Mouse (Mus musculus) layer of hippocampus, adult 2 months (tissue): ENCODE results near the gene Pdss1. TPM values are rescaled to one million over a fixed set of nuclear protein-coding genes. Genes with fewer than 3 reads are reported as not detected.
A peak's percentile ranks its signal among the peaks of the same experiment; 100 is the strongest.
"Not testable (repeated sequence)": the region's sequence is repeated elsewhere in the genome, so short reads cannot be mapped to it uniquely, and the experiment has no call there.

Experiments used
- DNase-seq, 2 experiments: peaks; one replicate each; pipeline ENCODE4 v3.0.0; 2022; ENCODE audit warnings: low spot score in 2 of 2
- H3K27ac ChIP-seq: fragments of 200-600 bp; 2 replicates; pipeline ENCODE4 v1.8.1; 2022
- H3K4me3 ChIP-seq: fragments of 200-600 bp; 2 replicates; pipeline ENCODE4 v1.8.1; 2022; ENCODE audit warnings: mild to moderate bottlenecking
- CTCF ChIP-seq: fragments of 200-600 bp; conservative IDR thresholded peaks from 2 replicates; pipeline ENCODE4 v1.8.1; 2022; ENCODE audit warnings: antibody characterized with exemption, mild to moderate bottlenecking, moderate library complexity
- total RNA-seq, 2 experiments: library from RNA; stranded (reverse); gene quantifications; 2 replicates each; pipeline ENCODE4 v1.2.3; 2021

Gene Pdss1
- total RNA-seq, 2 experiments from 2014 or later = 16.2 to 19.9 TPM

GRCm38 (mm10) chr2:22903947-22904346 lies 8.6 kb downstream of the Pdss1 start:
- DNase-seq = no peak
- Histone ChIP-seq H3K27ac (no peak overlapping the region), H3K4me3 (no peak overlapping the region)
- no peak for TF ChIP-seq CTCF

- peak overlapping the region; percentile 77 for H3K27ac ChIP-seq
- H3K4me3 ChIP-seq = no peak overlapping the region
- TF ChIP-seq CTCF = no peak
- DNase-seq = no peak
Measured at GRCm38 (mm10) chr2:22914421-22914820, 19.1 kb downstream of the Pdss1 start.

GRCm38 (mm10) chr2:22918651-22919050 lies 23.3 kb downstream of the Pdss1 start:
- Histone ChIP-seq H3K4me3 (no peak overlapping the region), H3K27ac (0 out of 2 replicates have a peak overlapping the region, but pooled peaks have one; percentile 5)
- no peak for TF ChIP-seq CTCF
- no peak for DNase-seq

- not testable (repeated sequence) for H3K4me3 ChIP-seq, DNase-seq, H3K27ac ChIP-seq
Measured at GRCm38 (mm10) chr2:22925911-22926310, 30.6 kb downstream of the Pdss1 start.

GRCm38 (mm10) chr2:22928259-22928658 lies 32.9 kb downstream of the Pdss1 start:
- H3K27ac ChIP-seq = peak overlapping the region; percentile 80
- no peak overlapping the region for H3K4me3 ChIP-seq
- DNase-seq = peak in 1 of 2 experiments; percentile 39
- no peak for TF ChIP-seq CTCF

- DNase-seq = no peak
- Histone ChIP-seq H3K4me3 (no peak overlapping the region), H3K27ac (peak overlapping the region; percentile 67; the same call in 1 of the 2 replicates)
- TF ChIP-seq CTCF = no peak
Measured at GRCm38 (mm10) chr2:22933556-22933955, 38.2 kb downstream of the Pdss1 start.

- DNase-seq = no peak
- H3K27ac ChIP-seq = no peak overlapping the region
- no peak for TF ChIP-seq CTCF
- no peak overlapping the region for H3K4me3 ChIP-seq
Measured at GRCm38 (mm10) chr2:22949956-22950355, 54.6 kb downstream of the Pdss1 start.

GRCm38 (mm10) chr2:22954278-22954677 lies 59.0 kb downstream of the Pdss1 start:
- TF ChIP-seq CTCF = no peak

GRCm38 (mm10) chr2:22955914-22956313 lies 60.6 kb downstream of the Pdss1 start:
- DNase-seq = no peak
- no peak overlapping the region for H3K4me3 ChIP-seq
- TF ChIP-seq CTCF = no peak
- no peak overlapping the region; the same call in 1 of the 2 replicates for H3K27ac ChIP-seq

More at GRCm38 (mm10) chr2:22954278-22954677, 59.0 kb downstream of the Pdss1 start:
- no peak for DNase-seq
- Histone ChIP-seq H3K27ac (peak overlapping the region; percentile 69), H3K4me3 (no peak overlapping the region)

GRCm38 (mm10) chr2:22957415-22957814 lies 62.1 kb downstream of the Pdss1 start:
- no peak for TF ChIP-seq CTCF
- no peak for DNase-seq
- peak overlapping the region; percentile 54 for H3K27ac ChIP-seq
- H3K4me3 ChIP-seq = no peak overlapping the region

- Histone ChIP-seq H3K4me3 (no peak overlapping the region), H3K27ac (peak overlapping the region; percentile 80)
- TF ChIP-seq CTCF = peak; percentile 61
- no peak for DNase-seq
Measured at GRCm38 (mm10) chr2:22961681-22962080, 66.4 kb downstream of the Pdss1 start.

- H3K4me3 ChIP-seq = no peak overlapping the region
- no peak for TF ChIP-seq CTCF
- H3K27ac ChIP-seq = peak overlapping the region; percentile 72
- DNase-seq = peak; percentile 59 to 65
Measured at GRCm38 (mm10) chr2:22962242-22962641, 66.9 kb downstream of the Pdss1 start.

- TF ChIP-seq CTCF = no peak
- no peak for DNase-seq
Measured at GRCm38 (mm10) chr2:22962970-22963369, 67.6 kb downstream of the Pdss1 start.

GRCm38 (mm10) chr2:22977387-22977973 lies 82.2 kb downstream of the Pdss1 start:
- peak in 1 of 2 experiments; percentile 8 for DNase-seq
- Histone ChIP-seq H3K4me3 (no peak overlapping the region), H3K27ac (peak overlapping the region; percentile 32; the same call in 1 of the 2 replicates)

More at GRCm38 (mm10) chr2:22962970-22963369, 67.6 kb downstream of the Pdss1 start:
- Histone ChIP-seq H3K27ac (peak overlapping the region; percentile 72), H3K4me3 (no peak overlapping the region)

More at GRCm38 (mm10) chr2:22977387-22977973, 82.2 kb downstream of the Pdss1 start:
- TF ChIP-seq CTCF = no peak
